Mouse (Mus musculus) activated CD4-positive, CD25-positive, alpha-beta regulatory T cell, adult 4 months (primary cell): ENCODE data around the gene Cfap73. TPM values are rescaled to one million over a fixed set of nuclear protein-coding genes. Genes with fewer than 3 reads are reported as not detected.

Experiments used
- ATAC-seq: one replicate; pipeline ENCODE4 v1.8.0; 2017
- polyA plus RNA-seq, 2 experiments: library from polyadenylated mRNA; unstranded; fragments of 100-300 nt; shearing (Covaris generic); gene quantifications; one replicate each; pipeline ENCODE4 v1.2.1; 2017

Gene Cfap73
- polyA plus RNA-seq = not detected

GRCm38 (mm10) chr5:120634131-120634530, at the start of gene Cfap73:
Cfap73 (minus strand) TSS chr5:120634235.
- no peak for ATAC-seq

GRCm38 (mm10) chr5:120682982-120683771, 49.1 kb upstream of the Cfap73 start:
- no peak for ATAC-seq

GRCm38 (mm10) chr5:120680918-120681317, 46.9 kb upstream of the Cfap73 start:
- no peak for ATAC-seq

GRCm38 (mm10) chr5:120679676-120680555, 45.9 kb upstream of the Cfap73 start:
- peak; percentile 30 for ATAC-seq

- ATAC-seq = peak; percentile 62
Observed at GRCm38 (mm10) chr5:120677516-120677915, 43.5 kb upstream of the Cfap73 start.

- peak; percentile 11 for ATAC-seq
Observed at GRCm38 (mm10) chr5:120674229-120675145, 40.5 kb upstream of the Cfap73 start.

- peak; percentile 48 for ATAC-seq
Observed at GRCm38 (mm10) chr5:120673626-120674025, 39.6 kb upstream of the Cfap73 start.

- ATAC-seq = no peak
Observed at GRCm38 (mm10) chr5:120671865-120672264, 37.8 kb upstream of the Cfap73 start.

- no peak for ATAC-seq
Observed at GRCm38 (mm10) chr5:120670132-120670531, 36.1 kb upstream of the Cfap73 start.

- ATAC-seq = no peak
Observed at GRCm38 (mm10) chr5:120668761-120669160, 34.7 kb upstream of the Cfap73 start.

GRCm38 (mm10) chr5:120664888-120665287, 30.9 kb upstream of the Cfap73 start:
- ATAC-seq = no peak

- ATAC-seq = no peak
Observed at GRCm38 (mm10) chr5:120660816-120661215, 26.8 kb upstream of the Cfap73 start.

- no peak for ATAC-seq
Observed at GRCm38 (mm10) chr5:120656281-120656751, 22.3 kb upstream of the Cfap73 start.

GRCm38 (mm10) chr5:120653873-120654272, 19.8 kb upstream of the Cfap73 start:
- ATAC-seq = no peak

- no peak for ATAC-seq
Observed at GRCm38 (mm10) chr5:120652915-120653701, 19.1 kb upstream of the Cfap73 start.

GRCm38 (mm10) chr5:120651230-120651629, 17.2 kb upstream of the Cfap73 start:
- no peak for ATAC-seq

- no peak for ATAC-seq
Observed at GRCm38 (mm10) chr5:120649938-120650337, 15.9 kb upstream of the Cfap73 start.

GRCm38 (mm10) chr5:120649374-120649933, 15.4 kb upstream of the Cfap73 start:
- no peak for ATAC-seq

GRCm38 (mm10) chr5:120648569-120649373, 14.7 kb upstream of the Cfap73 start, which contains the start of gene Rasal1:
Rasal1 (plus strand) TSS chr5:120648812.
- peak; percentile 91 for ATAC-seq
